Mouse (Mus musculus): ENCODE data around the gene Fstl5. TPM values are rescaled to one million over a fixed set of nuclear protein-coding genes. Genes with fewer than 3 reads are reported as not detected.

The Fstl5 gene
- not detected in 2 replicates for polyA plus RNA-seq (2012)

DNA sequence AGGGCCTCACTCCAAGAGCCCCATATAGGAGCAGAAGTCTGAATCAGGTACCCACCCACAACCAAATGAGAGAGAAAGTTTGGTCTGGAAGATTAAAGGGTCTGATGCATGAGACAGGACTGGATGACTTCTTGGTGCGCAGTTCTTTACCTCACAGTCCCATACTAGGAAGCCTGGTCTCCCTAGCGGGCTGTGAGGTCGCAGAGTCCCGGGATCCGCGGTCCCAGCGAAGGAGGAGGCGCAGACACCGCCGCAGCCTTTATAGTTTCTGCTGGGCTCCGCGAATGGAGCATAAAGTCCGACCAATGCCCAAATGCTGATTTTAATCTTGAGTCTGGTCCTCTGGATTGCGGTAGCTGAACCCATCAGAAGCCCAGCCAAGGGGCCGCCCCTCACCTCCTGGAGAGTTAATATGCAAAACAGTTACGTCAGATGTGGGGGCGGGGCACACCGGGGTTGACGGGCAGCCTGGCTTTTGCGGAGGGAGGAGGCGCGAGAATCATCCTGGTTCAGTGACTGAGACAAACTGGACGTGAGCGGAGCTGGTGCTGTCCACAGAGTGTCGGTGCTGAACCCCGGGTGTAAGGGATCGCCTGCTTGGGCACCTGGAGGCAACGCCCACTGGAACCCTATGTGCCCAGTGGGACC, at the start of gene Fstl5:
Gene Fstl5 (plus strand): TSS at position 211 of the 648 bp plus-strand sequence.

Other genes starting within 250 kb of the Fstl5 start
- 29.5 and 31.3 TPM in 2 replicates for gene Golim4, start 117.3 kb upstream of the Fstl5 start, polyA plus RNA-seq (2012)